Mouse (Mus musculus) layer of hippocampus, postnatal 25 days (tissue): ENCODE data around the gene Rac3. TPM values are rescaled to one million over a fixed set of nuclear protein-coding genes. Genes with fewer than 3 reads are reported as not detected.
"Not testable (repeated sequence)": the region's sequence is repeated elsewhere in the genome, so short reads cannot be mapped to it uniquely, and the experiment has no call there.

Experiments used
- DNase-seq, 2 experiments: peaks; one replicate each; pipeline ENCODE4 v3.0.0; 2022; ENCODE audit warnings: mixed read lengths in 2 of 2, low spot score in 1 of 2; ENCODE audit errors: extremely low spot score in 1 of 2
- total RNA-seq, 2 experiments: library from RNA; stranded (reverse); gene quantifications; 2 replicates each; pipeline ENCODE4 v1.2.3; 2021

Rac3 gene
- total RNA-seq, 2 experiments from 2014 or later, result 33.7 to 46.8 TPM

DNA sequence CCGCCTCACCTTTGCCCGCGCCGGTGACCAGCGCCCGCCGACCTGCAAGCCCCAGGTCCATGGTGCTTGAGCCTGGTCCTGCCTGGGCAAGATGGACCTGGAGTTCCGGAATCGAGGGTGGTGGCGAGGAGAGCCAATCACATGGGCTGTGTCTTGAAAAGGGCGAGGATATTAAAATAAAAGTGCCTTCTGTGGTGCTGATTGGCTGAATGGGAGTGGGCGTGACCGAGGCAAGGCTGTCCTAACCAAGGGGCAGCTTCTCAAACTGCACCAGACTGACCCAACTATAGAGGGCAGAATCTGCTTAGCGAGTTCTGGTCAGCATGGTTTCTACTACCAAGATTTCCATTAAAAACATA is 5.9 kb downstream of the Rac3 start, which contains the start of gene Dcxr:
Dcxr (minus strand) TSS at position 113 of the 359 bp plus-strand sequence.
- peak in 1 of 2 experiments; percentile 50 for DNase-seq

DNA sequence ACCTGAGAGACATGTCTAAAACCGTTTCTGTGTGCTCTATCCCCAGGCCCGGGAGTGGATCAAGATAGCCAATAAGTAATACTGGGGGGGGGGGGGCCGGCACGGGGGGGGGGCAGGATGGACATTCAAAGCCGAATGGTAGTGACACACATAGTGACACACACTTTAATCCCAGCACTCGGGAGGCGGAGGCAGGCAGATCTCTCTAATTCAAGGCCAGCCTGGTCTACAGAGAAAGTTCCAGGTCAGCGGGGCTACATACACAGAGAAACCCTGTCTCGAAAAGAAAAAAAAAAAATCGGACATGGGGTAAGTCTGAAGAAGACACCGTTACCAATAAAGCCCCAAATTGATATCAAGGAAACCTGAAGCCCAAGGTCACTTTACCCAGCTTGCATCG is 6.3 kb downstream of the Rac3 start:
- DNase-seq, result no peak

GRCm38 (mm10) chr11:120728530-120729240 is 7.4 kb downstream of the Rac3 start:
- no peak for DNase-seq

- not testable (repeated sequence) for DNase-seq
Measured at GRCm38 (mm10) chr11:120729432-120730050, 8.3 kb downstream of the Rac3 start.

- DNase-seq, result no peak
Measured at GRCm38 (mm10) chr11:120730331-120730870, 9.1 kb downstream of the Rac3 start.

GRCm38 (mm10) chr11:120731395-120731794 is 10.1 kb downstream of the Rac3 start:
- no peak for DNase-seq

GRCm38 (mm10) chr11:120731858-120732680 is 10.8 kb downstream of the Rac3 start, which contains the start of gene Cbr2:
Cbr2 (minus strand) TSS chr11:120732114.
- no peak for DNase-seq

GRCm38 (mm10) chr11:120733521-120733920 is 12.3 kb downstream of the Rac3 start:
- DNase-seq, result no peak

DNA sequence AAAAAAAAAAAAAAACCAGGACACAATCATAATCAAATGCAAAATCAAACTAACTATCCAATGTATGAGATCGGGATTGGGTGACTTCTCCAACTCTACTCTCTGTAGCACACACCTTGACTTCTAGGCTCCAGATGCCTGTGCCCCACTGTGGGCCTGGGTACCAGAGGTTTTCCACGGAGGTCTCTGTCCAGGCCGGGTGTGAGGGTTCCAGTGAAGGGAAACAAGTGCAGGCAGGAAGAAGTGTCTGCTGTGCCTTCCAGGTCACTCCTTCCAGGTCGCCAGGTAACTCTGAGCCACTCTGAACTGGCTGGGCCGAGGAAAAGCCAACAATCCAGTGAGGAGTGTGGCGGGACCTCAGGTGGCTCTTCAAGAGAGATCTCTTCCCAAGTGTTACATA is 15.2 kb downstream of the Rac3 start:
- DNase-seq, result no peak

GRCm38 (mm10) chr11:120740981-120741380 is 19.7 kb downstream of the Rac3 start:
- DNase-seq, result no peak

GRCm38 (mm10) chr11:120744121-120744701 is 22.9 kb downstream of the Rac3 start:
- no peak for DNase-seq

DNA sequence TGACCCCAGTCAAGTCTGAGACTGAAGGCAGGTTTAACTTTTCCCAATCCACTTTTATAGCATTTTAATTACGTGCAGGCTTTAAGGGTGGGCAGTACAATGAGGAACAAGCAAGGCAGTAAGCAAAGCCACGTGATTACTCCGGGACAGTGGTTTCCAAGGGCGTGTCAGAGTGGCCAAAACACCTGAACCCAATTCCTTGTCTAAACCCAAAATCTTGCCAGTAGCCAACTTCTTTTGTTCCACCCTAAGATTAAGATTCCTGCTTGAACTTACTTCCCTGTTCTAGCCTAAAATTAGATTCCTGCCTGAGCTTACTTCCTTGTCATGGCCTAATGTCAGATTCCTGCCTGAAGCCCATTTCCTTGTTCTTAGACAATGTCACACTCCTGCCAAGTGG is 26.7 kb downstream of the Rac3 start:
- DNase-seq, result no peak

DNA sequence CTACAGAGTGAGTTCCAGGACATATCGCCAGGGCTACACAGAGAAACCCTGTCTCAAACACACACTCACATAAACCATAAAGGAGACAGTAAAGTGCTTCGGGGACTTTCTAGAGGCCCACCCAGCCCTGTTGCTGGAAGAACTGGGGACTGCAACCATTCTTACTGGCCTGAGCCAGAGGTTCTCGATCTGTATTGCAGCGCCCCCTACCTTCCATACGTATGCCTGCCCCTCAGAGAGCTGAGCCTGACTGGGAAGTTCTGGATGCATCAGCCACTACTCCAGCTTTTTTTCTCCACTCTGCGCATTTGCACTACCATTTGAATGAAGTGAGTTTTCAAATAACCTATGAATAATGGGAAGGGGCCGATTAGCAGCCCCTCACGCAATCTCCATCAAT is 28.2 kb downstream of the Rac3 start:
- DNase-seq, result peak in 1 of 2 experiments; percentile 26

DNA sequence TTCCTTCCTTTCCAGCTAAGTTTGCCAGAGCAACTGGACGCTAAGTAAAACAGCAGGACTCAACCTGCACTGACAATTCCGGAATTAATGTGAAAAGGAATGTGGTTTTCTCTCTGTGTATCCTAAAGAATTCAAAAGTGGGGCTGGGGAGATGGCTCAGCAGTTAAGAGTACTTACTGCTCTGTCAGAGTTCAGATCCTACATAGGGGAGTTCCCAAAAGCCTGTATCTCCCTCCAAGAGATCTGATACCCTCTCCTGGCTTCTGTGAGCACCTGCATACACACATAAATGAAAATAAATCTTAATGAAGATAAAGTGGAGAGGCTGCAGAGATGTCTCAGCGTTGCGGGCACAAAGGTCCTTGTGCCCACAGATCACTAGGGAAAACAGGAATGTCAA is 30.3 kb downstream of the Rac3 start:
- DNase-seq, result no peak

DNA sequence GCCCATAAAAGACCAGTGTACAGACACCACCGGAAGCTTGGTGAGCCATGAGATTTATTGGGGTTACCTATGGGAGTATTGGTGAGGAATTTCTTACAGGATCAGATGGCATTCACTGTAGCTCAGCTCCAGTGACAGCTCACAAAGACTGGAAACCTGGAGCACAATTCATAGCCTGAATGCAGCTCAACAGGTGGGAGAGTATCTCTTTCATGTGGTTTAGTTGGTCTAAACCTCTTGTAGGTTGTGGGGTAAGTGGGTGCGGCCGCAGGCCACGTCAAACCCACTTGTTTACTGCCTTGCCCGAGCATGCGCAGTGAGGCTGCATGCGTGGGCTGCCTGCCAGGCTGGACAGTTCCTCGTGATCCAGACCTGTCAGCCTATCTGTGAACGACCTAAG is 39.0 kb downstream of the Rac3 start:
- no peak for DNase-seq

DNA sequence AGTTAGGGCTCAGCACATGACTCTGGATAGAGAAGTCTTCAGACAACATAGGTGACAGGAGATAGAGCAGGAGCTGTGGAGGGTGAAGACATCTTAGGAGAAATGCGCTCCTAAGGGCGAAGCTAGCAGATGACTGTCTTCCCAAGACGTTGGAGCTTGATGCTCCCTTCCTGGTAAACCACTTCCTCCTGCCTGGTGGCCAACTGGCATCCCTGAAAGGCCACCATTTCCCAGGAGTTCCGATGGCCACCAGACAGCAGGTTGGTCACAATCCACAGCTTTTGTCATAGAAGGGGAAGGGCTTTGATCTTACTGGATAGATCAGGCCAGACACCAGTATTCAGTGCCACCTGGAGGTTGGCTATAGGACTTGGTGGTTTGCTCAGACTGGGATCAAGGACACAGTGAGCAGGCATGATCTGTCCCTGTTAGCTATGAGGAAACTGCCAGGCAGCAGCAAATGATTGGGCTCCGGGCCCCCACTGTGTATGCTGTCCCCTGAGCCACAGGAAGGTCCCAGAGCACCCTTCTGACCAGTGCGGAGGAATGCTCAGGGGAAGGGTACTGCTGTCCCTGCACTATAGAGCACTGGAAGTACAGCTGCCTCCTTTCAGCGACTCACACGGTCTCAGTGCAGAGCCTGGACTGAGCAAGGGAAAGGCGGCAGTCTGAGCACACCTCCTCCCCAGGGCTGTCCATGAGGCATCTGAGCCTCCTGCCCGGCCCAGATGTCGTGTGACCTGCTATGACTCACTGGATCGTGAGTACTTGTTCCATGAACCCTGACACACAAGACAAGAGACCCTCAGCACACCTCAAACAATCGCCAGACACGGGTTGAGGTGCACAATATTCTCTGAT is 40.8 kb downstream of the Rac3 start:
- DNase-seq, result no peak

- not testable (repeated sequence) for DNase-seq
Measured at GRCm38 (mm10) chr11:120762672-120763041, 41.4 kb downstream of the Rac3 start, which contains the start of gene Hmga1b. Hmga1b (plus strand) TSS chr11:120762794.

DNA sequence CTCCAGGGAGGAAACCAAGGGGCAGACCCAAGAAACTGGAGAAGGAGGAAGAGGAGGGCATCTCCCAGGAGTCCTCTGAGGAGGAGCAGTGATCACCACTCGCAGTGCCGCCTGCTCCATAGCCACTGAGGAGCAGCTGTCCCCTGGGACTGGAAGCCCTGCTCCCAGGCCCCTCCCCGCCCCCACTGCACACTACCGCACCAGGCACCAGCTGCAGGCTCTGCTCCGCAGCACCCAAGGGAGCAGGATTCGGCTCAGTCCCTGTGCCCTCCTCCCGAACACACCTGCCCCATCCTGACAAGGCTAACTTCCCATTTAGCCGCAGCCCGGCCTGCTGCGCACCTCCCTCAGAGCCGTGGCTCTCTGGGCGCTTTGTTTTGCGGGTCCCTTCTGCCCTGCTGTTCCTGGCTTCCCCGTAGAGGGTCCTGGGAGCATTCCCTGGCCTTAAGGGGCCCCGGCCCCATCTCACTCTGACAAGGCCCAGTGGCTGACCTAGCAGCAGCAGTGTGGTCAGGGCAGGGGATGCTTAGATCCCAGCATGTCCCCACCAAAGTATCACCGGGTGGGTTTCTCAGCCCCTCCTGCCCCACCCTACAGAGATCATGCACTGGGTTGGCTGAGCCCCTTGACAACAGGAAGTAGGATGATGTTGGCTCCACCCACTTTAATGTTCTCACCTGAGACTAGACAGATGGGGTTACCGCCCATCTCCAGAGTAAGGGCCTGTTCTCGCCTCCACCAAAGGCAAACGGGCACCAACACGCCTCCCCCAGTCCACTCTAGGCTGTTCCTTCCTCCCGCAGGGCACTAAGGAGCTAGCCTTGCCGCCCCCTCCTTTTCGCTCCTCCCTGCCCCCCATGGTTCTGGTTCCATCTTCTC is 42.1 kb downstream of the Rac3 start:
- DNase-seq, result not testable (repeated sequence)

DNA sequence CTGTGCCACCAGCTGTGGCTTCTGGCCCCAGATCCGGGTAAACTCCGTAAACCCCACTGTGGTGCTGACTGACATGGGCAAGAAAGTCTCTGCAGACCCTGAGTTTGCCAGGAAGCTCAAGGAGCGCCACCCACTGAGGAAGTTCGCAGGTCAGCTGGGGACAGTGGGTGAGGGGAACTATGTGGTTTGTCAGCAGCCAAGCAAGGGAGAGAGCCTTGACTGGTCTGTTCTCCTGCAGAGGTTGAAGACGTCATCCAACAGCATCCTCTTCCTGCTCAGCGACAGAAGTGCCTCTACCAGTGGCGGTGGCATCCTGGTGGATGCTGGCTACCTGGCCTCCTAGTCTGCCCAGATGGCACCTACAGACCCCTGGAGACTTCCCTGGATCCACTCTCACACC is 45.8 kb downstream of the Rac3 start:
- DNase-seq, result not testable (repeated sequence)
